Mouse (Mus musculus) limb, embryonic 12.5 days (tissue): ENCODE data around the gene Cryga. TPM values are rescaled to one million over a fixed set of nuclear protein-coding genes. Genes with fewer than 3 reads are reported as not detected.
"Not testable (repeated sequence)": the region's sequence is repeated elsewhere in the genome, so short reads cannot be mapped to it uniquely, and the experiment has no call there.

Source experiments
- ATAC-seq: fragments of 200-750 bp; cut with Nextera tagmentation; 2 replicates; pipeline ENCODE4 v1.8.0; 2017; ENCODE audit warnings: low read depth, moderate TSS enrichment; ENCODE audit not compliant: insufficient number of reproducible peaks, insufficient read depth, low FRiP score, low TSS enrichment
- H3K27ac ChIP-seq: fragments of 300-500 bp; sonication (generic); 2 replicates; pipeline ENCODE4 v1.5.1; 2016; ENCODE audit warnings: mild to moderate bottlenecking, moderate library complexity
- H3K27me3 ChIP-seq: fragments of 300-500 bp; sonication (generic); 2 replicates; pipeline ENCODE4 v1.6.1; 2016; ENCODE audit warnings: mild to moderate bottlenecking, moderate library complexity
- H3K36me3 ChIP-seq: fragments of 300-500 bp; sonication (generic); 2 replicates; pipeline ENCODE4 v1.6.1; 2016; ENCODE audit warnings: mild to moderate bottlenecking, moderate library complexity
- H3K4me1 ChIP-seq: fragments of 300-500 bp; sonication (generic); replicated peaks from 2 replicates; pipeline ENCODE4 v1.6.1; 2016
- H3K4me2 ChIP-seq: fragments of 300-500 bp; sonication (generic); 2 replicates; pipeline ENCODE4 v1.6.1; 2016; ENCODE audit warnings: mild to moderate bottlenecking, moderate library complexity
- H3K4me3 ChIP-seq: fragments of 300-500 bp; sonication (generic); replicated peaks from 2 replicates; pipeline ENCODE4 v1.5.1; 2016; ENCODE audit warnings: mild to moderate bottlenecking
- H3K9ac ChIP-seq: fragments of 300-500 bp; sonication (generic); replicated peaks from 2 replicates; pipeline ENCODE4 v1.6.1; 2016; ENCODE audit warnings: mild to moderate bottlenecking, moderate library complexity
- H3K9me3 ChIP-seq: fragments of 300-500 bp; sonication (generic); 2 replicates; pipeline ENCODE4 v1.6.1; 2016; ENCODE audit warnings: mild to moderate bottlenecking, moderate library complexity
- WGBS: fragments of 180-500 bp; shearing (Covaris S2); methylation state at CpG from one replicate; pipeline ENCODE4 v1.1.7; 2016; 5-methylcytosine and 5-hydroxymethylcytosine counted together
- polyA plus RNA-seq: library from polyadenylated mRNA; unstranded; fragments of >200 nt; fragmentation: Nextera tagmentation; extraction: Ambion mirVana; gene quantifications from 2 replicates; pipeline ENCODE4 v1.2.1, GENCODE M21; 2016

Cryga gene
- polyA plus RNA-seq, 1 experiment from 2014 or later = not detected

GRCm38 (mm10) chr1:65090370-65090769 lies 12.8 kb downstream of the Cryga start:
- H3K4me3 ChIP-seq = no peak overlapping the region
- no peaks in the 10 kb centered on the region for H3K36me3 ChIP-seq
- H3K27ac ChIP-seq = no peak overlapping the region
- no peaks in the 10 kb centered on the region for H3K27me3 ChIP-seq
- H3K4me1 ChIP-seq = no peaks in the 10 kb centered on the region
- H3K4me2 ChIP-seq = no peak overlapping the region
- 76% methylated on average over 2 of the region's 2 CpGs for WGBS
- H3K9me3 ChIP-seq = no peaks in the 10 kb centered on the region
- no peak for ATAC-seq
- no peak overlapping the region for H3K9ac ChIP-seq

- H3K4me3 ChIP-seq = no peak overlapping the region
- H3K27me3 ChIP-seq = no peaks in the 10 kb centered on the region
- no peak for ATAC-seq
- no peak overlapping the region for H3K4me2 ChIP-seq
- no peak overlapping the region for H3K27ac ChIP-seq
- no peaks in the 10 kb centered on the region for H3K4me1 ChIP-seq
- H3K36me3 ChIP-seq = no peaks in the 10 kb centered on the region
- H3K9ac ChIP-seq = no peak overlapping the region
- H3K9me3 ChIP-seq = no peaks in the 10 kb centered on the region
- WGBS = 79% methylated on average over 6 of the region's 6 CpGs
Observed at GRCm38 (mm10) chr1:65088567-65089356, 14.4 kb downstream of the Cryga start.

DNA sequence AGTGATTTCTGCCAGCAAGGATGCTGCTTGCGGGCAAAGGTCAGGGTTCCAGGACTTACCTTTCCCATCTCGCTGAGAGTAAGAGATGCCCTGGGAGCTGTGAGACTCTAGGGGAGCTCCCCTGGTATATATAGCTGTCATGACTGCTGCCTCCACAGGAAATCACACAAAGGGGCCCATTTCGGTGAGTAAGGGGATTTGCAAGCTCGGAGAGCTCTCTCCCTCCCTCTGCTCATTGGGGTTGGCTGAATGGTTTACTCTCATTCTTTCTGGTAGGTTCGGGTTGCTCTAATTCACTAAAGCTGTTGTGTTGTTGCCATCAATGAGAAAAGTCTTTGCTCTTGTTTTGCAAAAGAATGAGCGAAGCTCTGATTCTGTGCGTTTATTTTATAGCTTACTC lies 21.0 kb downstream of the Cryga start, which contains the start of gene Crygb:
Crygb (minus strand) TSS at position 101 of the 400 bp plus-strand sequence.
- 0 out of 2 replicates have a peak within 1 kb of the TSS, but pooled peaks have one; percentile 31 for H3K9ac ChIP-seq
- no peak for ATAC-seq
- H3K4me2 ChIP-seq = peak within 1 kb of the TSS; percentile 28
- 0 out of 2 replicates have a peak, but pooled peaks cover 3% of the 10 kb centered on the region for H3K27me3 ChIP-seq
- no peak within 1 kb of the TSS for H3K27ac ChIP-seq
- no peak within 1 kb of the TSS for H3K4me3 ChIP-seq
- H3K36me3 ChIP-seq = no peaks in the 10 kb centered on the region
- H3K4me1 ChIP-seq = peaks cover 5% of the 10 kb centered on the region; the same call in 1 of the 2 replicates
- H3K9me3 ChIP-seq = no peaks in the 10 kb centered on the region
- 31% methylated on average over 7 of the region's 7 CpGs for WGBS

GRCm38 (mm10) chr1:65075607-65076006 lies 27.6 kb downstream of the Cryga start:
- Histone ChIP-seq H3K4me3 (no peak overlapping the region), H3K27me3 (no peaks in the 10 kb centered on the region), H3K9ac (no peak overlapping the region), H3K27ac (no peak overlapping the region), H3K4me1 (no peaks in the 10 kb centered on the region), H3K4me2 (no peak overlapping the region), H3K9me3 (no peaks in the 10 kb centered on the region), H3K36me3 (no peaks in the 10 kb centered on the region)
- no peak for ATAC-seq
- WGBS = 23% methylated on average over 5 of the region's 5 CpGs

GRCm38 (mm10) chr1:65073589-65073988 lies 29.6 kb downstream of the Cryga start, which contains the start of gene Crygc:
Gene Crygc, minus strand, starts transcription at chr1:65073689.
- Histone ChIP-seq H3K4me3 (no peak within 1 kb of the TSS), H3K9me3 (no peaks in the 10 kb centered on the region), H3K4me1 (no peaks in the 10 kb centered on the region), H3K9ac (no peak within 1 kb of the TSS), H3K4me2 (no peak within 1 kb of the TSS), H3K36me3 (no peaks in the 10 kb centered on the region), H3K27me3 (no peaks in the 10 kb centered on the region), H3K27ac (no peak within 1 kb of the TSS)
- 73% methylated on average over 6 of the region's 6 CpGs for WGBS
- ATAC-seq = no peak

GRCm38 (mm10) chr1:65067842-65068241 lies 35.3 kb downstream of the Cryga start:
- Histone ChIP-seq H3K36me3 (no peaks in the 10 kb centered on the region), H3K27ac (no peak overlapping the region), H3K9ac (no peak overlapping the region), H3K9me3 (no peaks in the 10 kb centered on the region), H3K4me3 (no peak overlapping the region), H3K4me1 (no peaks in the 10 kb centered on the region), H3K4me2 (no peak overlapping the region), H3K27me3 (no peaks in the 10 kb centered on the region)
- ATAC-seq = no peak

DNA sequence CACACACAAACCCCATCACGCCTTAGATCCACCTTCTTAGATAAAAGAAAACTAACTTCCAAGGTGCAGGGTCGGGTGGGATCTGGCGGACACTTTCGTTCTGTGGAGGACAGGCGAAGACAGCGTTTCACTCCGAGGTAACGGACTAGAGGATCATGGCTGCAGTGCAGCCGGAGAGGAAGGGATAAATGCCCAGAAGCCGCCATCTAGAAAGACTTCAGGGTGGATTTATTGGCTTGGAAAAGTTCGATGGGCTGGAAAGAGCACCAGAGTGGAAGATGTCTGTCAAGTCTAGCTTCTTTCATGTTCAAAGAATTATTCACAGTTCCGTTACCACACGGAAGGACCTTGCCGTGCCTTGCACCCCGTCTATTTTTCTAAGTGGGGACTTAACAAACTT lies 39.0 kb downstream of the Cryga start:
- H3K4me3 ChIP-seq = no peak overlapping the region
- H3K27ac ChIP-seq = no peak overlapping the region
- no peak overlapping the region for H3K4me2 ChIP-seq
- 0 out of 2 replicates have a peak, but pooled peaks cover 3% of the 10 kb centered on the region for H3K4me1 ChIP-seq
- WGBS = 90% methylated on average over 15 of the region's 15 CpGs
- no peaks in the 10 kb centered on the region for H3K27me3 ChIP-seq
- H3K9me3 ChIP-seq = no peaks in the 10 kb centered on the region
- H3K36me3 ChIP-seq = no peaks in the 10 kb centered on the region
- no peak for ATAC-seq
- no peak overlapping the region for H3K9ac ChIP-seq

DNA sequence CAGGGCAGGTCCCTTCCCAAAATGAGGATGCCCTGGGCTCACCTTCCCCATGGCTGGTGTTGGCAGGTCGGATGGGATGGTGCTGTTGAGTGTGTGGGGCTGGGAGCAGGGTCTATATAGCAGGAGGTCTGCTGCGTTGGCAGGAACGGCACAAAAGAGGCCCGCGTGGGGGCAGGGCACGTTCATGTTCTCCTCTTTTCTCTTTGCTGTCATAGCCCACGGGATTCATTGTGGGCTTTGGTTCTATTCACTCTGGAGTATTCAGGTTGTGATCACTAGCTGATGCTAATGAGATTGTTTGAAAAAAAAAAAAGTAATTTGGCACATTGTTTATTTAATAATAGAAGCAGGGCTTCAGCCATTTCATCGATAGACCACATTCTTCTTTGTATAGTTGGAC lies 39.8 kb downstream of the Cryga start, which contains the start of gene Crygd:
Crygd (minus strand) TSS at position 101 of the 400 bp plus-strand sequence.
- no peak for ATAC-seq

GRCm38 (mm10) chr1:65052140-65052539 lies 51.0 kb downstream of the Cryga start:
- no peak overlapping the region for H3K27ac ChIP-seq
- no peaks in the 10 kb centered on the region for H3K9me3 ChIP-seq
- no peaks in the 10 kb centered on the region for H3K4me1 ChIP-seq
- no peak overlapping the region for H3K4me2 ChIP-seq
- H3K4me3 ChIP-seq = no peak overlapping the region
- 19% methylated on average over 2 of the region's 2 CpGs for WGBS
- H3K27me3 ChIP-seq = no peaks in the 10 kb centered on the region
- no peaks in the 10 kb centered on the region for H3K36me3 ChIP-seq
- H3K9ac ChIP-seq = no peak overlapping the region
- ATAC-seq = no peak

More for the DNA sequence above, 39.8 kb downstream of the Cryga start, which contains the start of gene Crygd:
- H3K27me3 ChIP-seq = no peaks in the 10 kb centered on the region
- 0 out of 2 replicates have a peak, but pooled peaks cover 3% of the 10 kb centered on the region for H3K4me1 ChIP-seq
- H3K4me2 ChIP-seq = no peak within 1 kb of the TSS
- WGBS = 88% methylated on average over 8 of the region's 8 CpGs
- H3K9me3 ChIP-seq = no peaks in the 10 kb centered on the region
- H3K36me3 ChIP-seq = no peaks in the 10 kb centered on the region
- H3K4me3 ChIP-seq = no peak within 1 kb of the TSS
- no peak within 1 kb of the TSS for H3K9ac ChIP-seq
- no peak within 1 kb of the TSS for H3K27ac ChIP-seq

DNA sequence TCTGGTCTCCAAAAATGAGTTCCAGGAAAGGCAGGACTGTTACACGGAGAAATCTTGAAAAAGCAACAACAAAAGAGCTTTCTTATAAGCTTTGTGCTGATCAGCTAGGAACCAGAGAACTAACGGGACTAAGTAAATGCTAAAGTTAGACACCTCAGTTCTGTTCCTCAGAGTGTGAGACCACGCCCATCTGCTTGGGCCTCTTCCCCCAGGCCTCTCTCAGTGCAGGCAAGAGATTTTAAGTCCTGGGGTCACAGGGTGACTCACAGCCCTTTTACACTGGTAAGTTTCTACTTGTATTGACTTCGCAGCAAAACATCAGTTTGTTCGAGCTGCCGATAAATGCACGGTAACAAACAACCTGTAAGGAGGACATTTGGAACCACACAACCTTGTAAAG lies 51.5 kb downstream of the Cryga start:
- Histone ChIP-seq H3K27ac (no peak overlapping the region), H3K27me3 (no peaks in the 10 kb centered on the region), H3K36me3 (no peaks in the 10 kb centered on the region), H3K4me2 (no peak overlapping the region), H3K9ac (no peak overlapping the region), H3K4me1 (no peaks in the 10 kb centered on the region), H3K9me3 (no peaks in the 10 kb centered on the region), H3K4me3 (no peak overlapping the region)
- ATAC-seq = no peak
- WGBS = 60% methylated on average over 7 of the region's 7 CpGs

DNA sequence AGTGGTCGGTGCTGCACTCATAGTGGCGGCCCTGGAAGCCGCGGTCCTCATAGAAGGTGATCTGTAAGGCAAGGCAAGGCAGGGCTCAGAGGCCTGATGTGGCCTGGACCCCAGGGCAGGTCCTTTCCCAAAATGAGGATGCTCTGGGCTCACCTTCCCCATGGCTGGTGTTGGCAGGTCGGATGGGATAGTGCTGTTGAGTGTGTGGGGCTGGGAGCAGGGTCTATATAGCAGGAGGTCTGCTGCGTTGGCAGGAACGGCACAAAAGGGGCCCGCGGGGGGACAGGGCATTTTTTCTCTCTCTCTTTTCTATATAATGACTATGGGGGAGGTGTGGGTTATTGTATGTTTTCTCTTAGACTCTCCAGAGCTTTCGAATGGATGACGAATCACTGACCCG lies 52.2 kb downstream of the Cryga start, which contains the start of gene Cryge:
Cryge (minus strand) TSS at position 198 of the 400 bp plus-strand sequence.
- not testable (repeated sequence) for H3K36me3 ChIP-seq, H3K9me3 ChIP-seq, H3K4me3 ChIP-seq, H3K27ac ChIP-seq, H3K27me3 ChIP-seq, ATAC-seq, H3K9ac ChIP-seq, H3K4me2 ChIP-seq, H3K4me1 ChIP-seq
- WGBS = 81% methylated on average over 12 of the region's 12 CpGs
